Comparison of ENCODE assay signal across 8 mouse cellular contexts in genomic region chr2:158863341-158864125, GRCm38 (mm10).
DNase-seq lines count a peak whose midpoint lies in the region; ATAC-seq and TF ChIP-seq lines count a peak whose summit lies in the region.

No protein-coding gene starts in this region.

- H3K4me2 ChIP-seq in limb, embryonic 11.5 days (ENCODE audit: low read depth, severe bottlenecking), result no peak overlapping the region
- no peak overlapping the region for H3K4me2 ChIP-seq in midbrain, postnatal 0 days (ENCODE audit: low read depth, low read length, poor library complexity, severe bottlenecking)

- H3K27me3 ChIP-seq in limb, embryonic 11.5 days (ENCODE audit: control insufficient read depth, insufficient read depth, low read length), result no peaks in the 10 kb centered on the region
- H3K27me3 ChIP-seq in midbrain, postnatal 0 days (ENCODE audit: insufficient read depth, low read length), result no peaks in the 10 kb centered on the region

- WGBS in limb, embryonic 11.5 days, result 54% methylated on average over 11 of the region's 11 CpGs
- 54% methylated on average over 11 of the region's 11 CpGs for WGBS in midbrain, postnatal 0 days

- ATAC-seq in limb, embryonic 11.5 days (ENCODE audit: insufficient number of reproducible peaks, low FRiP score, low TSS enrichment, low read depth), result peak; percentile 46
- peak; percentile 72 for ATAC-seq in midbrain, postnatal 0 days (ENCODE audit: low FRiP score)

- no peaks in the 10 kb centered on the region for H3K36me3 ChIP-seq in limb, embryonic 11.5 days (ENCODE audit: control insufficient read depth, insufficient read depth, low read length)
- no peaks in the 10 kb centered on the region for H3K36me3 ChIP-seq in midbrain, postnatal 0 days (ENCODE audit: insufficient read depth, low read length)

- no peak overlapping the region for H3K4me3 ChIP-seq in limb, embryonic 11.5 days (ENCODE audit: low read depth, low read length)
- H3K4me3 ChIP-seq in midbrain, postnatal 0 days (ENCODE audit: low read depth, low read length), result no peak overlapping the region

- no peaks in the 10 kb centered on the region for H3K4me1 ChIP-seq in limb, embryonic 11.5 days (ENCODE audit: control insufficient read depth, insufficient read depth, low read length)
- H3K4me1 ChIP-seq in midbrain, postnatal 0 days (ENCODE audit: insufficient read depth, low read length), result no peaks in the 10 kb centered on the region

- H3K9me3 ChIP-seq in limb, embryonic 11.5 days (ENCODE audit: control insufficient read depth, low read length), result no peaks in the 10 kb centered on the region
- H3K9me3 ChIP-seq in midbrain, postnatal 0 days (ENCODE audit: low read length), result no peaks in the 10 kb centered on the region

- H3K27ac ChIP-seq in limb, embryonic 11.5 days (replicated peaks; ENCODE audit: low read depth, low read length), result no peak overlapping the region
- H3K27ac ChIP-seq in midbrain, postnatal 0 days (ENCODE audit: low read depth, low read length), result no peak overlapping the region

- TF ChIP-seq CTCF in midbrain, postnatal 0 days (IDR thresholded peaks at IDR 0.05), result peak; percentile 100

- H3K9ac ChIP-seq in limb, embryonic 11.5 days (ENCODE audit: low read length), result no peak overlapping the region
- H3K9ac ChIP-seq in midbrain, postnatal 0 days (replicated peaks; ENCODE audit: low read length, poor library complexity, severe bottlenecking), result no peak overlapping the region

- peak; percentile 36 for DNase-seq in urinary bladder, adult 2 months (ENCODE audit: low spot score)
- no peak for DNase-seq in urinary bladder, postnatal 10 days (ENCODE audit: low spot score)
- DNase-seq in cerebellum, postnatal 4 days (ENCODE audit: low spot score in 2 of 2), result peak; percentile 37 to 72
- DNase-seq in gastrocnemius, postnatal 10 days, result peak; percentile 72
- DNase-seq in kidney, adult 18-20 months, result peak; percentile 43
- DNase-seq in limb, embryonic 11.5 days (ENCODE audit: low spot score), result peak; percentile 75
- peak; percentile 90 for DNase-seq in midbrain, postnatal 0 days (ENCODE audit: low spot score)
- DNase-seq in spleen, postnatal 10 days (ENCODE audit: low spot score in 2 of 2), result peak; percentile 35 to 73
